15 mouse cellular contexts compared by ENCODE assay signal in genomic region chr2:179467839-179468445, GRCm38 (mm10). TPM values are rescaled to one million over a fixed set of nuclear protein-coding genes. Genes with fewer than 3 reads are reported as not detected.
DNase-seq lines count a peak whose midpoint lies in the region; ATAC-seq and TF ChIP-seq lines count a peak whose summit lies in the region.
"Had no signal": no experiment of that assay in that cellular context is flagged by ENCODE, and none has a peak within 500 bp of the region (broad histone marks: within the 10 kb centered on the region; RNA-seq: fewer than 3 reads in every experiment).

No protein-coding gene starts in this region.

- 76% methylated on average over 8 of the region's 8 CpGs for WGBS in kidney, adult 2 months
- 75% methylated on average over 8 of the region's 8 CpGs for WGBS in forebrain, embryonic 13.5 days
- 79% methylated on average over 8 of the region's 8 CpGs for WGBS in hindbrain, embryonic 16.5 days
- 88% methylated on average over 8 of the region's 8 CpGs for WGBS in midbrain, postnatal 0 days

- H3K9me3 ChIP-seq in forebrain, embryonic 13.5 days (replicated peaks): peaks cover 16% of the 10 kb centered on the region
- no peaks in the 10 kb centered on the region for H3K9me3 ChIP-seq in hindbrain, embryonic 16.5 days (ENCODE audit: control insufficient read depth, low read length)
- no peaks in the 10 kb centered on the region for H3K9me3 ChIP-seq in midbrain, postnatal 0 days (ENCODE audit: low read length)

- no peaks in the 10 kb centered on the region for H3K4me1 ChIP-seq in kidney, adult 2 months (ENCODE audit: control insufficient read depth, insufficient read depth, low read length)
- peaks cover 28% of the 10 kb centered on the region for H3K4me1 ChIP-seq in forebrain, embryonic 13.5 days
- peaks cover 5% of the 10 kb centered on the region; the same call in 1 of the 2 replicates for H3K4me1 ChIP-seq in hindbrain, embryonic 16.5 days (ENCODE audit: control insufficient read depth, insufficient read depth, low read depth, low read length)
- H3K4me1 ChIP-seq in midbrain, postnatal 0 days (ENCODE audit: insufficient read depth, low read length): 0 out of 2 replicates have a peak, but pooled peaks cover 2% of the 10 kb centered on the region
- H3K4me1 ChIP-seq: midbrain, embryonic 12.5 days had no signal

- peak; percentile 77; the same call in 1 of the 2 replicates for ATAC-seq in forebrain, embryonic 13.5 days
- peak; percentile 73 for ATAC-seq in hindbrain, embryonic 16.5 days
- no peak for ATAC-seq in midbrain, postnatal 0 days (ENCODE audit: low FRiP score)
- ATAC-seq: lung, postnatal 0 days had no signal

- no peaks in the 10 kb centered on the region for H3K27me3 ChIP-seq in kidney, adult 2 months (replicated peaks; ENCODE audit: control insufficient read depth, insufficient read depth, low read length)
- H3K27me3 ChIP-seq in forebrain, embryonic 13.5 days: no peaks in the 10 kb centered on the region
- no peaks in the 10 kb centered on the region for H3K27me3 ChIP-seq in hindbrain, embryonic 16.5 days (replicated peaks; ENCODE audit: control insufficient read depth, insufficient read depth, low read length)
- no peaks in the 10 kb centered on the region for H3K27me3 ChIP-seq in midbrain, postnatal 0 days (ENCODE audit: insufficient read depth, low read length)
- H3K27me3 ChIP-seq: midbrain, embryonic 12.5 days had no signal

- H3K27ac ChIP-seq in kidney, adult 2 months (ENCODE audit: insufficient read depth, low read depth, low read length): no peak overlapping the region
- H3K27ac ChIP-seq in forebrain, embryonic 13.5 days: no peak overlapping the region
- no peak overlapping the region for H3K27ac ChIP-seq in hindbrain, embryonic 16.5 days (ENCODE audit: low read depth, low read length)
- no peak overlapping the region for H3K27ac ChIP-seq in midbrain, postnatal 0 days (ENCODE audit: low read depth, low read length)
- H3K27ac ChIP-seq: midbrain, embryonic 12.5 days had no signal

- H3K9ac ChIP-seq in forebrain, embryonic 13.5 days: no peak overlapping the region
- H3K9ac ChIP-seq in hindbrain, embryonic 16.5 days (ENCODE audit: low read depth, low read length): no peak overlapping the region
- no peak overlapping the region for H3K9ac ChIP-seq in midbrain, postnatal 0 days (replicated peaks; ENCODE audit: low read length, poor library complexity, severe bottlenecking)
- H3K9ac ChIP-seq: midbrain, embryonic 12.5 days had no signal

- no peak overlapping the region for H3K4me2 ChIP-seq in forebrain, embryonic 13.5 days
- no peak overlapping the region for H3K4me2 ChIP-seq in hindbrain, embryonic 16.5 days (ENCODE audit: low read length)
- no peak overlapping the region for H3K4me2 ChIP-seq in midbrain, postnatal 0 days (ENCODE audit: low read depth, low read length, poor library complexity, severe bottlenecking)
- H3K4me2 ChIP-seq: liver, embryonic 11.5 days; midbrain, embryonic 12.5 days had no signal

- H3K36me3 ChIP-seq in kidney, adult 2 months (ENCODE audit: control insufficient read depth, insufficient read depth, low read length): no peaks in the 10 kb centered on the region
- 0 out of 2 replicates have a peak, but pooled peaks cover 3% of the 10 kb centered on the region for H3K36me3 ChIP-seq in forebrain, embryonic 13.5 days (ENCODE audit: poor library complexity, severe bottlenecking)
- no peaks in the 10 kb centered on the region for H3K36me3 ChIP-seq in hindbrain, embryonic 16.5 days (ENCODE audit: control insufficient read depth, insufficient read depth, low read length)
- H3K36me3 ChIP-seq in midbrain, postnatal 0 days (ENCODE audit: insufficient read depth, low read length): no peaks in the 10 kb centered on the region
- H3K36me3 ChIP-seq: midbrain, embryonic 12.5 days had no signal

- no peak overlapping the region for H3K4me3 ChIP-seq in kidney, adult 2 months (ENCODE audit: insufficient read depth, low read depth, low read length)
- no peak overlapping the region for H3K4me3 ChIP-seq in forebrain, embryonic 13.5 days
- no peak overlapping the region for H3K4me3 ChIP-seq in hindbrain, embryonic 16.5 days (ENCODE audit: low read length)
- H3K4me3 ChIP-seq in midbrain, postnatal 0 days (ENCODE audit: low read depth, low read length): no peak overlapping the region
- H3K4me3 ChIP-seq: midbrain, embryonic 12.5 days had no signal

- no peak for TF ChIP-seq POLR2A in kidney, adult 2 months (IDR thresholded peaks at IDR 0.05; ENCODE audit: low read depth, low read length)

- DNase-seq in kidney, adult 18-20 months: peak; percentile 7
- DNase-seq in kidney, adult 2 months: no peak
- peak; percentile 59 for DNase-seq in midbrain, postnatal 0 days (ENCODE audit: low spot score)
- DNase-seq in adrenal gland, postnatal 4 days (ENCODE audit: low spot score in 2 of 2): no peak
- DNase-seq in left cerebral cortex, postnatal 36 days (ENCODE audit: low spot score in 2 of 2): no peak
- DNase-seq: adrenal gland, postnatal 14 days; gastrocnemius, postnatal 36 days; right cerebral cortex, postnatal 14 days; thymus, adult 18-20 months had no signal

- intact Hi-C loops in left cerebral cortex, postnatal 36 days (cut with DNase I): no loop called here

- no peak for TF ChIP-seq CTCF in kidney, adult 2 months (conservative IDR thresholded peaks at IDR 0.05; ENCODE audit: insufficient read depth, insufficient read length, low read depth, low read length)
- TF ChIP-seq CTCF in midbrain, postnatal 0 days (IDR thresholded peaks at IDR 0.05): no peak

RNA-seq across cellular contexts. Expression of gene Cdh4, which starts 25.7 kb away (rescaled TPM):
- polyA plus RNA-seq in kidney, adult 2 months (2012; rRNA removed): 1.2 and 1.5 TPM in 2 replicates
- polyA plus RNA-seq in forebrain, embryonic 13.5 days (2015; fragmentation: Nextera tagmentation; extraction: Ambion mirVana): 30.3 and 43.6 TPM in 2 replicates
- polyA plus RNA-seq in hindbrain, embryonic 16.5 days (2015; fragmentation: Nextera tagmentation; extraction: Ambion mirVana): 43.0 and 46.7 TPM in 2 replicates
- total RNA-seq in midbrain, postnatal 0 days (2014; rRNA removed): 86.6 and 93.6 TPM in 2 replicates
- polyA plus RNA-seq in midbrain, postnatal 0 days (2015; fragmentation: Nextera tagmentation; extraction: Ambion mirVana): 63.8 and 64.9 TPM in 2 replicates
- total RNA-seq in adrenal gland, postnatal 4 days (2021): 1 to 10 TPM; 6.8 to 7.7 TPM
- total RNA-seq in left cerebral cortex, postnatal 36 days (2021): 10 to 100 TPM; 19.0 to 31.0 TPM
- total RNA-seq: MEL had no signal

Comparison
In these comparisons a context has a peak if more than half of its experiments do, and no peak if none do; other contexts are left out.
1. DNase-seq: peak in kidney, adult 18-20 months (single experiment) and midbrain, postnatal 0 days (single experiment); none in kidney, adult 2 months (single experiment), adrenal gland, postnatal 4 days (0 of 2) and left cerebral cortex, postnatal 36 days (0 of 2).
2. RNA of gene Cdh4, which starts 25.7 kb away (polyA plus RNA-seq): 63.8 to 64.9 TPM in midbrain, postnatal 0 days, 43.0 to 46.7 TPM in hindbrain, embryonic 16.5 days and 30.3 to 43.6 TPM in forebrain, embryonic 13.5 days; 1.2 to 1.5 TPM in kidney, adult 2 months; every median in the first group is over 10 times any median in the second.